ENCODE assay signal across 21 mouse cellular contexts in the genomic region with DNA sequence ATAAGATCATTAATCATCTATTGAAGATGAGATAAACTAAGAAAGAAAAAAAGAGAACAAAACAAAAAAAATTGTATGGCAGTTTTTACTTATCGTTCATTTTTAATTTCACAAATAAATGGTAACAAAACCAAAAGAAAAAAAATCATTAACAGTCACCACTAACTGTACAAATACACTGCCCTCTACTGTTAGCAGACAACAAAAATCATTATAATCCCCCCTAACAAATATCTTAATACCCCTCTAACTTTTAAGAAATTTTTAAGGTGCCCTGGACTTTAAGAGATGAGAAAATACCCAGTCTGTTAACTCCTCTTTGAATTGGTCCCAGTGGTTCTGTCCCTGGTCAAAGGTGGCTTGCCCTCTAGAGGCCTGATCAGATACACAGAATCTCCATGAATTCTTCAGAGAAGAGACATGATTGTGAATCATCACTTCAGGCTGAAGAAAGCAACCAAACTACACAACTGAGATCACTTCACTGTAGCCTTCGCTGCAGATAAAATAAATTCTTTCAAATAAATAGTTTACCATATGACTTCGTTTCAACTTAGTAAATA. TPM values are rescaled to one million over a fixed set of nuclear protein-coding genes. Genes with fewer than 3 reads are reported as not detected.
DNase-seq lines count a peak whose midpoint lies in the region; ATAC-seq and TF ChIP-seq lines count a peak whose summit lies in the region.
"Had no signal": no experiment of that assay in that cellular context is flagged by ENCODE, and none has a peak within 500 bp of the region (broad histone marks: within the 10 kb centered on the region; RNA-seq: fewer than 3 reads in every experiment).

No protein-coding gene starts in this region.

- H3K36me3 ChIP-seq in midbrain, postnatal 0 days (ENCODE audit: insufficient read depth, low read length): peaks cover 46% of the 10 kb centered on the region
- peaks cover 63% of the 10 kb centered on the region for H3K36me3 ChIP-seq in midbrain, embryonic 15.5 days (replicated peaks)
- peaks cover 43 to 63% of the 10 kb centered on the region in 2 experiments for H3K36me3 ChIP-seq in MEL (ENCODE audit: control insufficient read depth in 1 of 2, insufficient read depth in 2 of 2, low read length in 2 of 2)
- H3K36me3 ChIP-seq in thymus, adult 2 months (ENCODE audit: control insufficient read depth, insufficient read depth, low read length): peaks cover 66% of the 10 kb centered on the region

- H3K79me2 ChIP-seq in MEL (ENCODE audit: control insufficient read depth, insufficient read depth, low read length, poor library complexity): peaks cover 67% of the 10 kb centered on the region

- H3K4me1 ChIP-seq in midbrain, postnatal 0 days (ENCODE audit: insufficient read depth, low read length): 0 out of 2 replicates have a peak, but pooled peaks cover 4% of the 10 kb centered on the region
- H3K4me1 ChIP-seq in midbrain, embryonic 15.5 days: peaks cover 23% of the 10 kb centered on the region
- peaks cover 0 to 16% of the 10 kb centered on the region in 2 experiments; a peak in 2 of 4 replicates for H3K4me1 ChIP-seq in MEL (ENCODE audit: control insufficient read depth in 1 of 2, insufficient read depth in 2 of 2, low read length in 2 of 2)
- H3K4me1 ChIP-seq in thymus, adult 2 months (replicated peaks; ENCODE audit: control insufficient read depth, insufficient read depth, low read length): peaks cover 5% of the 10 kb centered on the region; the same call in 1 of the 2 replicates

- no peak for DNase-seq in layer of hippocampus, adult 2 months (ENCODE audit: low spot score in 2 of 2)
- no peak for DNase-seq in layer of hippocampus, adult 18-20 months (ENCODE audit: low spot score in 2 of 2)
- DNase-seq in midbrain, postnatal 0 days (ENCODE audit: low spot score): peak; percentile 16
- no peak for DNase-seq in MEL (ENCODE audit: low read depth, low spot score)
- peak; percentile 55 for DNase-seq in adipocyte (ENCODE audit: low spot score)
- DNase-seq in thymus, adult 2 months: no peak
- no peak for DNase-seq in c-Kit-positive CD71-positive TER-119-positive erythroid progenitor cells, embryonic 14.5 days (ENCODE audit: low spot score)
- DNase-seq: cerebellum, adult 11-12 months; cerebellum, postnatal 14 days; kidney, postnatal 4 days; liver had no signal

- H3K9ac ChIP-seq in midbrain, postnatal 0 days (replicated peaks; ENCODE audit: low read length, poor library complexity, severe bottlenecking): no peak overlapping the region
- H3K9ac ChIP-seq in midbrain, embryonic 15.5 days: no peak overlapping the region
- no peak overlapping the region for H3K9ac ChIP-seq in MEL (ENCODE audit: control insufficient read depth, low read depth, low read length, poor library complexity, severe bottlenecking)
- H3K9ac ChIP-seq: intestine, embryonic 15.5 days had no signal

- no peak for TF ChIP-seq RAD21 in MEL (IDR thresholded peaks at IDR 0.05; ENCODE audit: low read depth, low read length)

- TF ChIP-seq POLR2A in MEL (IDR thresholded peaks at IDR 0.05; ENCODE audit: control insufficient read depth in 1 of 2, insufficient read depth in 1 of 2, low read depth in 1 of 2, low read length in 2 of 2, poor library complexity in 1 of 2): no peak
- TF ChIP-seq POLR2A in thymus, adult 2 months (IDR thresholded peaks at IDR 0.05; ENCODE audit: control insufficient read depth, extremely low read depth, insufficient read depth, low read length, poor library complexity): no peak

- no peaks in the 10 kb centered on the region for H3K27me3 ChIP-seq in midbrain, postnatal 0 days (ENCODE audit: insufficient read depth, low read length)
- H3K27me3 ChIP-seq in midbrain, embryonic 15.5 days (replicated peaks): no peaks in the 10 kb centered on the region
- H3K27me3 ChIP-seq in MEL (ENCODE audit: control insufficient read depth in 1 of 2, insufficient read depth in 2 of 2, low read length in 2 of 2): no peaks in the 10 kb centered on the region
- no peaks in the 10 kb centered on the region for H3K27me3 ChIP-seq in thymus, adult 2 months (ENCODE audit: control insufficient read depth, insufficient read depth, low read length)
- H3K27me3 ChIP-seq: intestine, embryonic 15.5 days; megakaryocyte, embryonic 14.5 days had no signal

- TF ChIP-seq CTCF in layer of hippocampus, adult 2 months (conservative IDR thresholded peaks at IDR 0.05): peak; percentile 73
- TF ChIP-seq CTCF in midbrain, postnatal 0 days (IDR thresholded peaks at IDR 0.05): peak; percentile 30; the same call in 1 of the 2 replicates
- peak in 2 of 3 experiments; percentile 10 to 36; a peak in 1 of 6 replicates for TF ChIP-seq CTCF in MEL (IDR thresholded peaks at IDR 0.05 in 2 of 3, conservative IDR thresholded peaks at IDR 0.05 in 1 of 3; ENCODE audit: control insufficient read depth in 1 of 3, insufficient read depth in 1 of 3, low read depth in 2 of 3, low read length in 3 of 3, poor library complexity in 1 of 3, severe bottlenecking in 1 of 3)
- TF ChIP-seq CTCF in thymus, adult 2 months (IDR thresholded peaks at IDR 0.05; ENCODE audit: borderline replicate concordance, control insufficient read depth, extremely low read depth, insufficient read depth, low read length, poor library complexity): no peak

- no peak overlapping the region for H3K4me3 ChIP-seq in layer of hippocampus, adult 2 months
- no peak overlapping the region for H3K4me3 ChIP-seq in midbrain, postnatal 0 days (ENCODE audit: low read depth, low read length)
- H3K4me3 ChIP-seq in midbrain, embryonic 15.5 days: no peak overlapping the region
- H3K4me3 ChIP-seq in MEL (ENCODE audit: control insufficient read depth in 1 of 2, insufficient read depth in 1 of 2, low read depth in 2 of 2, low read length in 2 of 2): no peak overlapping the region
- H3K4me3 ChIP-seq in thymus, adult 2 months (ENCODE audit: control insufficient read depth, insufficient read depth, low read length): no peak overlapping the region
- H3K4me3 ChIP-seq: forebrain, embryonic 10.5 days; intestine, embryonic 15.5 days; limb, embryonic 10.5 days; megakaryocyte, embryonic 14.5 days had no signal

- TF ChIP-seq EP300 in MEL (IDR thresholded peaks at IDR 0.05; ENCODE audit: low read depth in 1 of 2, low read length in 2 of 2): no peak

- WGBS in midbrain, postnatal 0 days: 91% methylated on average over 3 of the region's 3 CpGs
- WGBS in midbrain, embryonic 15.5 days: 92% methylated on average over 3 of the region's 3 CpGs
- 92% methylated on average over 3 of the region's 3 CpGs for WGBS in thymus, adult 2 months

- no peak overlapping the region for H3K4me2 ChIP-seq in midbrain, postnatal 0 days (ENCODE audit: low read depth, low read length, poor library complexity, severe bottlenecking)
- no peak overlapping the region for H3K4me2 ChIP-seq in midbrain, embryonic 15.5 days
- H3K4me2 ChIP-seq: heart, embryonic 11.5 days; intestine, embryonic 15.5 days had no signal

- no peak for ATAC-seq in midbrain, postnatal 0 days (ENCODE audit: low FRiP score)
- no peak for ATAC-seq in midbrain, embryonic 15.5 days (replicated peaks)
- ATAC-seq: hindbrain, embryonic 16.5 days; intestine, embryonic 15.5 days; midbrain, embryonic 16.5 days had no signal

- no peak overlapping the region for H3K27ac ChIP-seq in layer of hippocampus, adult 2 months
- no peak overlapping the region for H3K27ac ChIP-seq in midbrain, postnatal 0 days (ENCODE audit: low read depth, low read length)
- no peak overlapping the region for H3K27ac ChIP-seq in midbrain, embryonic 15.5 days
- H3K27ac ChIP-seq in MEL (ENCODE audit: control insufficient read depth, low read depth, low read length): no peak overlapping the region
- no peak overlapping the region for H3K27ac ChIP-seq in thymus, adult 2 months (ENCODE audit: control insufficient read depth, insufficient read depth, low read length)
- H3K27ac ChIP-seq: forebrain, embryonic 10.5 days; intestine, embryonic 15.5 days; limb, embryonic 10.5 days had no signal

- no peaks in the 10 kb centered on the region for H3K9me3 ChIP-seq in midbrain, postnatal 0 days (ENCODE audit: low read length)
- H3K9me3 ChIP-seq in midbrain, embryonic 15.5 days: no peaks in the 10 kb centered on the region
- no peaks in the 10 kb centered on the region for H3K9me3 ChIP-seq in MEL (replicated peaks; ENCODE audit: insufficient read depth, low read length)
- H3K9me3 ChIP-seq: forebrain, embryonic 10.5 days; G1E; intestine, embryonic 15.5 days; limb, embryonic 10.5 days; megakaryocyte, embryonic 14.5 days had no signal

TF ChIP-seq in MEL, 35 proteins besides CTCF, POLR2A, EP300 and RAD21 (continues in another document):
- no peak for TF ChIP-seq TBP (IDR thresholded peaks at IDR 0.05; ENCODE audit: low read depth, low read length)

RNA-seq across cellular contexts. Expression of a gene that starts 4.3 kb away (rescaled TPM):
- 10 to 100 TPM; 61.4 to 64.0 TPM for total RNA-seq in layer of hippocampus, adult 2 months (2021)
- 10 to 100 TPM; 60.9 to 61.3 TPM for total RNA-seq in layer of hippocampus, adult 18-20 months (2021)
- total RNA-seq in midbrain, postnatal 0 days (2014; rRNA removed): 45.8 and 50.9 TPM in 2 replicates
- 51.0 and 53.9 TPM in 2 replicates for polyA plus RNA-seq in midbrain, postnatal 0 days (2015; fragmentation: Nextera tagmentation; extraction: Ambion mirVana)
- polyA plus RNA-seq in midbrain, embryonic 15.5 days (2015; fragmentation: Nextera tagmentation; extraction: Ambion mirVana): 74.9 and 77.1 TPM in 2 replicates
- total RNA-seq in MEL (2012; rRNA removed): 31.7 and 32.1 TPM in 2 replicates
- 10 to 100 TPM in 1 of 2 experiments, not detected in 1; 35.3 TPM for polyA plus RNA-seq in MEL (2012; ENCODE audit: insufficient read depth in 1 of 2, insufficient read length in 2 of 2, low read depth in 1 of 2, low replicate concordance in 2 of 2, missing spikeins in 1 of 2)
- polyA plus RNA-seq in thymus, adult 2 months (2012; rRNA removed): 34.0 and 38.3 TPM in 2 replicates

RNA-seq across cellular contexts. Expression of a gene that starts 4.5 kb away (rescaled TPM):
- total RNA-seq in layer of hippocampus, adult 2 months (2021): 10 to 100 TPM; 71.1 to 74.7 TPM
- total RNA-seq in layer of hippocampus, adult 18-20 months (2021): 10 to 100 TPM; 69.7 to 71.3 TPM
- 82.9 and 93.2 TPM in 2 replicates for total RNA-seq in midbrain, postnatal 0 days (2014; rRNA removed)
- polyA plus RNA-seq in midbrain, postnatal 0 days (2015; fragmentation: Nextera tagmentation; extraction: Ambion mirVana): 59.8 and 65.0 TPM in 2 replicates
- 99.3 and 101 TPM in 2 replicates for polyA plus RNA-seq in midbrain, embryonic 15.5 days (2015; fragmentation: Nextera tagmentation; extraction: Ambion mirVana)
- total RNA-seq in MEL (2012; rRNA removed): 150 and 170 TPM in 2 replicates
- 100 to 1,000 TPM; 167 to 224 TPM for polyA plus RNA-seq in MEL (2012; ENCODE audit: insufficient read depth in 1 of 2, insufficient read length in 2 of 2, low read depth in 1 of 2, low replicate concordance in 2 of 2, missing spikeins in 1 of 2)
- 78.5 and 82.0 TPM in 2 replicates for polyA plus RNA-seq in thymus, adult 2 months (2012; rRNA removed)

RNA-seq across cellular contexts. Expression of a gene that starts 36.4 kb away (rescaled TPM):
- 10 to 100 TPM; 64.7 to 71.5 TPM for total RNA-seq in layer of hippocampus, adult 2 months (2021)
- 10 to 100 TPM; 71.0 to 72.6 TPM for total RNA-seq in layer of hippocampus, adult 18-20 months (2021)
- total RNA-seq in midbrain, postnatal 0 days (2014; rRNA removed): 5.4 and 5.8 TPM in 2 replicates
- 9.1 and 11.3 TPM in 2 replicates for polyA plus RNA-seq in midbrain, postnatal 0 days (2015; fragmentation: Nextera tagmentation; extraction: Ambion mirVana)
- polyA plus RNA-seq in midbrain, embryonic 15.5 days (2015; fragmentation: Nextera tagmentation; extraction: Ambion mirVana): 6.9 and 8.2 TPM in 2 replicates
- 0.12 and 0.26 TPM in 2 replicates for total RNA-seq in MEL (2012; rRNA removed)
- polyA plus RNA-seq in MEL (2012; ENCODE audit: insufficient read depth in 1 of 2, insufficient read length in 2 of 2, low read depth in 1 of 2, low replicate concordance in 2 of 2, missing spikeins in 1 of 2): under 1 TPM in 1 of 2 experiments, not detected in 1; 0.18 TPM
- 23.2 and 29.3 TPM in 2 replicates for polyA plus RNA-seq in thymus, adult 2 months (2012; rRNA removed)
- total RNA-seq: G1E; hematopoietic stem cell, adult 5-6 weeks had no signal
- polyA plus RNA-seq: G1E had no signal

Comparison
In these comparisons a context has a peak if more than half of its experiments do, and no peak if none do; other contexts are left out.
1. DNase-seq: peak in midbrain, postnatal 0 days (single experiment) and adipocyte (single experiment); none in layer of hippocampus, adult 2 months (0 of 2), layer of hippocampus, adult 18-20 months (0 of 2), MEL (single experiment), thymus, adult 2 months (single experiment) and c-Kit-positive CD71-positive TER-119-positive erythroid progenitor cells, embryonic 14.5 days (single experiment).